Mouse (Mus musculus): Measurements from ENCODE around the gene Pgls. TPM values are rescaled to one million over a fixed set of nuclear protein-coding genes. Genes with fewer than 3 reads are reported as not detected.

Pgls gene
- 279 and 296 TPM in 2 replicates for polyA plus RNA-seq (2015; fragmentation: Nextera tagmentation; extraction: Ambion mirVana)

DNA sequence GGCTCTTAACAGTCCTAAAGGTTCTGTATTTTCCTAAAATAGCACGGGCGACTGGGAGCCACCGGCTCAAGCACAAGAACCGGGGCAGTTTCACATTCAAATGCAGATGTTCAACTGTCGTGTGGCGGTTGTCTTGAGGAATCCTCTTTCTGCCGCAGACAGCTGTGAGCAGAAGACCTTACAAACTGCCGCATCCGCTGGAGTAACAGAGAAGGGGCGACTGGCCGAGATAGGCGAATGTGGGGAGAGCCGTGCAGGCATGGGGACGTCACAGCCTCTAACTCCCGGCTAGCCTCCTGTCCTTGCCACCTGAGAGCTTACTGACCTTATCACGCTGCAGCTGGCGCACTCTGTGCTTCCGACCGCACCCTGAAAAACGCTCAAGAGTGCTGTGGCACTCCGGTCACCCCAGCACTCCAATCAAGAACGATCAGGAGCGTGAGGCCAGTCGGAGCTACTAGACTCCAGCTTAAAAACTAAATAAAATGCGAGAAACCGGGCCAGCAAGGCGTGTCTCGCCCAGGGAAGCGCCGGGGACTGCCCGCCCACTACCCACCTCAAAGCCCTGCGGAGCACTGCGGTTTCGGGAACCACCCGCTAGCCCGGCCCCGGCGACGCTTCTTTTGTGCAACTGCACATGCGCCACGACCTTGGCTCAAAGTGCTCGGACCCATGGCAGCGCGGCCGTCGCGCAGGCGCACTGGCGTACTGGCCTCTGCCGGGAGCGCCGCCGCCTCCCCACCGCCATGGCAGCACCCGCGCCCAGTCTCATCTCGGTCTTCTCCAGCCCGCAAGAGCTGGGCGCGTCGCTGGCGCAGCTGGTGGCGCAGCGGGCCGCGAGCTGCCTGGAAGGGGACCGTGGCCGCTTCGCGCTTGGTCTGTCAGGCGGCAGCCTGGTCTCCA, at the start of gene Pgls:
Pgls (plus strand) TSS at position 706 of the 903 bp plus-strand sequence.
- H3K4me2 ChIP-seq (ENCODE audit: low read length) = peak within 1 kb of the TSS; percentile 95
- H3K36me3 ChIP-seq (ENCODE audit: insufficient read depth, low read length) = no peaks in the 10 kb centered on the region
- no peaks in the 10 kb centered on the region for H3K27me3 ChIP-seq (ENCODE audit: insufficient read depth, low read length)
- DNase-seq (ENCODE audit: low spot score) (peak; percentile 95), ATAC-seq (replicated peaks; ENCODE audit: low FRiP score, low read depth) (peak; percentile 81)
- H3K4me1 ChIP-seq (replicated peaks; ENCODE audit: insufficient read depth, low read length) = peaks cover 22% of the 10 kb centered on the region; the same call in 1 of the 2 replicates
- no peaks in the 10 kb centered on the region for H3K9me3 ChIP-seq (replicated peaks; ENCODE audit: low read length)
- peak within 1 kb of the TSS; percentile 75 for H3K4me3 ChIP-seq (replicated peaks; ENCODE audit: low read depth, low read length)
- no peak for TF ChIP-seq CTCF (IDR thresholded peaks at IDR 0.05; ENCODE audit: low read depth)
- peak within 1 kb of the TSS; percentile 99 for H3K27ac ChIP-seq
- WGBS = under 1% methylated on average over 71 of the region's 71 CpGs
- H3K9ac ChIP-seq (ENCODE audit: low read depth, low read length) = peak within 1 kb of the TSS; percentile 84

DNA sequence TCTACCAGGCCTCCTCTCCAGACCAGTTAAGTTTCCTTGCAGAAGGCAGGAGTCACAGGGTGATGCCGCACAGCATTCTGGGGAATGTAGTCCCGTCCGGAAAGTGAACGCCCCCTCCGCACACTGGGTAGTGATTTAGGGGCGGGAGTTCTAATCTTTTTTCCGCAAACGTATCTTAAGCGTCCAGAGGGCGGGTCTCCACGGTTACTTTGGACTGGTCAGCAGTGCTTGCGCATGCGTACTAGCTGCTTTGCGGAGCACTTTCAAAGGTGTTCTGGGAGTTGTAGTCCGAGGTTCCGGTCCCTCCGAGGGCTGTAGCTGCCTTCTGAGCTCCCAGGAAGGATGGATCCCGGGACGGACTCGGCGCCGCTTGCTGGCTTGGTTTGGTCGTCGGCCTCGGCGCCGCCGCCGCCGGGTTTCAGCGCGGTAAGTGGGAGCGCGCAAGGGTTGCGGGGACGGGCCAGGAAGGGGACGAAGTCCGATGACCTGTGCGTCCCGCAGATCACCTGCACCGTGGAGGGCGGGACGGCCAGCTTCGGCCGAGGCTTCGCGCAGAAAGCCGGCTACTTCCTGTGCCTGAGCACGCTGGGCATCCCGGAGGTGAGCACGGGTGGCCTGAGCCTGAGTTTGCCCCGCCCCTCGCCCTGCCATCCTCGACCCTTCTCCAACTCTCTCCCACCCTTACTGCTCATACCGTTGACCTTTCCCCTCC, 49.2 kb upstream of the Pgls start, which contains the start of gene Mvb12a:
Mvb12a (plus strand) TSS at position 291 of the 712 bp plus-strand sequence.
- Histone ChIP-seq H3K36me3 (ENCODE audit: insufficient read depth, low read length) (peaks cover 20% of the 10 kb centered on the region), H3K27ac (peak within 1 kb of the TSS; percentile 69), H3K4me1 (replicated peaks; ENCODE audit: insufficient read depth, low read length) (peaks cover 9% of the 10 kb centered on the region; the same call in 1 of the 2 replicates), H3K9me3 (replicated peaks; ENCODE audit: low read length) (no peaks in the 10 kb centered on the region), H3K27me3 (ENCODE audit: insufficient read depth, low read length) (no peaks in the 10 kb centered on the region), H3K4me2 (ENCODE audit: low read length) (peak within 1 kb of the TSS; percentile 68), H3K9ac (ENCODE audit: low read depth, low read length) (peak within 1 kb of the TSS; percentile 62), H3K4me3 (replicated peaks; ENCODE audit: low read depth, low read length) (peak within 1 kb of the TSS; percentile 70)
- DNase-seq (ENCODE audit: low spot score) (peak; percentile 100), ATAC-seq (replicated peaks; ENCODE audit: low FRiP score, low read depth) (peak; percentile 96)
- whole genome bisulfite sequencing = under 1% methylated on average over 55 of the region's 55 CpGs
- no peak for TF ChIP-seq CTCF (IDR thresholded peaks at IDR 0.05; ENCODE audit: low read depth)

DNA sequence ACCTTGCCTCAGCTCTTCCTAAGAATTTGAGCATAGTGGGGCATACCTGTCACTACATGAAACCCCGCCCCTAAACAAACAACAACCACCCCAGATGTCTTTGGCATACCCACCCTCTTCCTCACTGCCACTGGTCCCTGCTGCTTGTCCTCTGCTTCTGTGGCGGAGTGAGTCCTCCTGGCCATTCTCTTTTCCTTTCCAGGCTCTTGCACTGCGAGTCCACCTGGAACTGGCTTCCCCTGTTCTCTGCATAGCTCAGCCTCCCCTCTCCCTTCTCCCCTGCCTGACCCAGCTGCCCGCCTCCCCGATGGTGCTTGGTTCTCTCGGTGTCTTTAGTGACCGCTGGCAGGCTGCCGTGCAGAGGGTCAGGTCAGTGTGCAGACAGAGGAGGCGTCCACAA, 48.2 kb upstream of the Pgls start:
- TF ChIP-seq CTCF (IDR thresholded peaks at IDR 0.05; ENCODE audit: low read depth) = no peak
- no peak for ATAC-seq (replicated peaks; ENCODE audit: low FRiP score, low read depth)
- WGBS = 74% methylated on average over 9 of the region's 9 CpGs

GRCm38 (mm10) chr8:71545053-71545452, 46.9 kb upstream of the Pgls start:
- Histone ChIP-seq H3K4me3 (replicated peaks; ENCODE audit: low read depth, low read length) (no peak overlapping the region), H3K4me1 (replicated peaks; ENCODE audit: insufficient read depth, low read length) (peaks cover 9% of the 10 kb centered on the region; the same call in 1 of the 2 replicates), H3K4me2 (ENCODE audit: low read length) (no peak overlapping the region), H3K9ac (ENCODE audit: low read depth, low read length) (no peak overlapping the region), H3K9me3 (replicated peaks; ENCODE audit: low read length) (no peaks in the 10 kb centered on the region), H3K27me3 (ENCODE audit: insufficient read depth, low read length) (no peaks in the 10 kb centered on the region), H3K27ac (no peak overlapping the region), H3K36me3 (ENCODE audit: insufficient read depth, low read length) (peaks cover 23% of the 10 kb centered on the region)
- DNase-seq (ENCODE audit: low spot score) = no peak
- no peak for ATAC-seq (replicated peaks; ENCODE audit: low FRiP score, low read depth)
- no peak for TF ChIP-seq CTCF (IDR thresholded peaks at IDR 0.05; ENCODE audit: low read depth)
- 93% methylated on average over 11 of the region's 11 CpGs for WGBS

More for the DNA sequence above, 48.2 kb upstream of the Pgls start:
- H3K9me3 ChIP-seq (replicated peaks; ENCODE audit: low read length) = no peaks in the 10 kb centered on the region
- peaks cover 23% of the 10 kb centered on the region for H3K36me3 ChIP-seq (ENCODE audit: insufficient read depth, low read length)
- peak overlapping the region; percentile 70; the same call in 1 of the 2 replicates for H3K4me3 ChIP-seq (replicated peaks; ENCODE audit: low read depth, low read length)
- no peaks in the 10 kb centered on the region for H3K27me3 ChIP-seq (ENCODE audit: insufficient read depth, low read length)
- H3K4me2 ChIP-seq (ENCODE audit: low read length) = peak overlapping the region; percentile 68
- peaks cover 9% of the 10 kb centered on the region; the same call in 1 of the 2 replicates for H3K4me1 ChIP-seq (replicated peaks; ENCODE audit: insufficient read depth, low read length)
- no peak overlapping the region for H3K9ac ChIP-seq (ENCODE audit: low read depth, low read length)
- no peak for DNase-seq (ENCODE audit: low spot score)
- no peak overlapping the region for H3K27ac ChIP-seq

DNA sequence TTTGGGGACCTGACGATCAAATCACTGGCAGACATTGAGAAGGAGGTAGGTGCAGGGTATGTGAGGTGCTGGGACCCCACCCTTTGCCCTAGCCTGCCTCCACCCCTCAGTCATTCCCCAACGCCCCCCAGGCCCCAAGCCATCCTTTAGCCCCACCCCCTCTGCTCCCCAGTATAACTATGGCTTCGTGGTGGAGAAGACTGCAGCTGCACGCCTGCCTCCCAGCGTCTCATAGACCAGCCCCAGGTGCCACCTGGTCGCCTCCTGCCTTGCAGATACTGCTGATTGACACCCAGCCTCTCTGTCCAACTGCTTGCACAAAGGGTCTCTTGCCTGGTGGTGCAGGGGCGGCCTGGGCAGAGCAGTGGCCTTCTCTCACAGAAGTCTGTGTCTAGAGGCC, 44.4 kb upstream of the Pgls start:
- H3K9ac ChIP-seq (ENCODE audit: low read depth, low read length) = no peak overlapping the region
- DNase-seq (ENCODE audit: low spot score) (no peak), ATAC-seq (replicated peaks; ENCODE audit: low FRiP score, low read depth) (no peak)
- 89% methylated on average over 7 of the region's 7 CpGs for WGBS
- H3K27me3 ChIP-seq (ENCODE audit: insufficient read depth, low read length) = no peaks in the 10 kb centered on the region
- peaks cover 9% of the 10 kb centered on the region; the same call in 1 of the 2 replicates for H3K4me1 ChIP-seq (replicated peaks; ENCODE audit: insufficient read depth, low read length)
- no peak overlapping the region for H3K27ac ChIP-seq
- no peak overlapping the region for H3K4me3 ChIP-seq (replicated peaks; ENCODE audit: low read depth, low read length)
- no peaks in the 10 kb centered on the region for H3K9me3 ChIP-seq (replicated peaks; ENCODE audit: low read length)
- no peak for TF ChIP-seq CTCF (IDR thresholded peaks at IDR 0.05; ENCODE audit: low read depth)
- no peak overlapping the region for H3K4me2 ChIP-seq (ENCODE audit: low read length)
- H3K36me3 ChIP-seq (ENCODE audit: insufficient read depth, low read length) = peaks cover 23% of the 10 kb centered on the region

- Histone ChIP-seq H3K27me3 (ENCODE audit: insufficient read depth, low read length) (no peaks in the 10 kb centered on the region), H3K9me3 (replicated peaks; ENCODE audit: low read length) (no peaks in the 10 kb centered on the region), H3K36me3 (ENCODE audit: insufficient read depth, low read length) (peaks cover 20% of the 10 kb centered on the region), H3K4me2 (ENCODE audit: low read length) (no peak overlapping the region), H3K4me1 (replicated peaks; ENCODE audit: insufficient read depth, low read length) (no peaks in the 10 kb centered on the region), H3K4me3 (replicated peaks; ENCODE audit: low read depth, low read length) (no peak overlapping the region), H3K9ac (ENCODE audit: low read depth, low read length) (no peak overlapping the region), H3K27ac (peak overlapping the region; percentile 44; the same call in 1 of the 2 replicates)
- ATAC-seq (replicated peaks; ENCODE audit: low FRiP score, low read depth) (no peak), DNase-seq (ENCODE audit: low spot score) (no peak)
- TF ChIP-seq CTCF (IDR thresholded peaks at IDR 0.05; ENCODE audit: low read depth) = no peak
- 68% methylated on average over 7 of the region's 7 CpGs for WGBS
Measured at GRCm38 (mm10) chr8:71550754-71551153, 41.2 kb upstream of the Pgls start.
